Mouse (Mus musculus) G1E (cell line): ENCODE results near the gene Tuba1c.

Experiments used
- CTCF ChIP-seq: IDR thresholded peaks from 2 replicates; pipeline ENCODE4 v1.5.1; 2012; ENCODE audit warnings: low read depth, low read length, inconsistent platforms, mixed read lengths
- GATA1 ChIP-seq: IDR thresholded peaks from 2 replicates; pipeline ENCODE4 v1.6.1; 2012; ENCODE audit warnings: borderline replicate concordance, low read length, inconsistent platforms, mixed read lengths
- POLR2AphosphoS5 ChIP-seq: IDR thresholded peaks from 2 replicates; pipeline ENCODE4 v1.6.1; 2012; ENCODE audit warnings: low read depth, low read length, inconsistent platforms; ENCODE audit not compliant: insufficient replicate concordance

- no peak for TF ChIP-seq POLR2AphosphoS5
- no peak for TF ChIP-seq CTCF
- TF ChIP-seq GATA1, result no peak
Measured at GRCm38 (mm10) chr15:98992086-98992912, 37.4 kb upstream of the Tuba1c start.
